Mouse (Mus musculus) testis, adult 2 months (tissue): ENCODE results near the gene Pacsin1.

Experiments
- CTCF ChIP-seq: fragments of 200-500 bp; IDR thresholded peaks from 2 replicates; pipeline ENCODE4 v1.5.1; 2012; ENCODE audit warnings: low read depth, mild to moderate bottlenecking, inconsistent platforms, low read length, moderate library complexity; ENCODE audit not compliant: control insufficient read depth, insufficient read depth, insufficient replicate concordance
- POLR2A ChIP-seq: fragments of 200-500 bp; IDR thresholded peaks from 2 replicates; pipeline ENCODE4 v1.6.1; 2012; ENCODE audit warnings: low read depth, mild to moderate bottlenecking, inconsistent platforms, low read length, moderate library complexity; ENCODE audit not compliant: control insufficient read depth

- TF ChIP-seq POLR2A = no peak
- TF ChIP-seq CTCF = no peak
These were observed 70.1 kb downstream of the Pacsin1 start for GRCm38 (mm10) chr17:27725412-27725811.
